Mouse (Mus musculus) urinary bladder, postnatal 4 days (tissue): ENCODE results near the gene Ccdc24.
A peak's percentile ranks its signal among the peaks of the same experiment; 100 is the strongest.

Experiments
- DNase-seq, 2 experiments: peaks; one replicate each; pipeline ENCODE4 v3.0.0; 2021 to 2022; ENCODE audit warnings: low spot score in 2 of 2

Ccdc24 gene

DNA sequence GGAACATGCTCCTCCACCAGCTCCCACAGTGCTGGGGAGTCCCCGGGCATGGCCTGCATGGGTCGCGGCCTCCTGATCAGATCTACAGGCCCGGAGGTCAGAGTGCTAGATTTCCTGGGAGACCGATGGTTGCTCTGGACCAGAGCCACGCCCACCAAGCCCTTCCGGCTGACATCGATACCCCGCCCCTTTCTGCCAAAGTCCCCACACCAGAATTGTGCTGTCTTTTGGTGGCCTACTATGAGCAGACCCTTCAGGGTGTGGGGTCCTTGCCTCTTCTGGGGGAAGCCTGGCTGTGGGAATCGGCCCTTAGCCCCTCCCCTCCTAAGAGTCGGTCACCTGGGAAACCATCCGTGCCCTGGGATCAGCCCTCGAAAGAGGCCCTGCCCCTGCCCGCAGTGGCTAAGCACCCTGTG lies at the start of gene Ccdc24:
Ccdc24 (minus strand) TSS at position 87 of the 416 bp plus-strand sequence.
- no peak for DNase-seq

DNA sequence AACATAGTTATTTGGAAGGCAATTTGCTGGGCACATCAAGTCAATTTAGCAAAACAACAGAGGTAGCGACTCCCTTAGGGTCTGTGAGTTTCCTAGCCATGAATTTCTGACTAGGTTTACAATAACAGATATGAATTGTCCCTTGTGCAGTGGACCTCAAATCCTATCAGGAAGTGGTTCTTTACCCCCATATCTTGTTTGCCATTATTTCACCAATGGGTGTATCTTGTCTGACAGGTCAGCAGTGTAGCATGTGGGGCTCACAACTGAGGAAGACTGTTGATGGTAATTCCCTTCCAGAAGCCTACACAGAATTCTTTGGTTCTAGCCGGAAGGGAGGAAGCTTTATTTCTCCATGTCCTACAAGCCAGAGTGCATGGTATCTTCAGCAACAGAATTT lies 49.0 kb upstream of the Ccdc24 start:
- no peak for DNase-seq

- no peak for DNase-seq
Observed at GRCm38 (mm10) chr4:117918762-117919161, 46.4 kb upstream of the Ccdc24 start.

GRCm38 (mm10) chr4:117918261-117918660 lies 45.9 kb upstream of the Ccdc24 start:
- no peak for DNase-seq

GRCm38 (mm10) chr4:117917847-117918246 lies 45.5 kb upstream of the Ccdc24 start:
- DNase-seq = no peak

DNA sequence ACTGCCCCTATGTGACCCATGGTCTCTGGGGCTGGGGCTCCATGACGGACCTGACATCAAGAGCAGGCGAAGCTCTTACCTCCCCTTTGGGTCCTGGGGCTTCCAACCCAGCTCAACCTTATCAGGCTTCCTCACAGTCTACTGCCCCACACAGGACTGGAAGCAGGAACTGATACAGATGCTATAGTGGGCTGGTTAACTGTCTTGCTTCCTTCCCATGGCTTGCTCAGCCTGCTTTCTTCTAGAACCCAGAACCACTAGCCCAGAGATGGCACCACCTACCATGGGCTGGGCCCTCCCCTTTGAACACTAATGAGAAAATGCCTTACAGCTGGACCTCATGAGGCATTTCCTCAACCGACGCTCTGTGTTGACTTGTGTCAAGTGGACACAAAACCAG lies 45.0 kb upstream of the Ccdc24 start:
- DNase-seq = no peak

- DNase-seq = no peak
Observed at GRCm38 (mm10) chr4:117916386-117916785, 44.0 kb upstream of the Ccdc24 start.

- DNase-seq = no peak
Observed at GRCm38 (mm10) chr4:117915489-117916105, 43.2 kb upstream of the Ccdc24 start.

GRCm38 (mm10) chr4:117914591-117915442 lies 42.5 kb upstream of the Ccdc24 start, which contains the start of gene Ipo13:
Gene Ipo13, minus strand, starts transcription at chr4:117914999.
- DNase-seq = peak; percentile 86 to 88

DNA sequence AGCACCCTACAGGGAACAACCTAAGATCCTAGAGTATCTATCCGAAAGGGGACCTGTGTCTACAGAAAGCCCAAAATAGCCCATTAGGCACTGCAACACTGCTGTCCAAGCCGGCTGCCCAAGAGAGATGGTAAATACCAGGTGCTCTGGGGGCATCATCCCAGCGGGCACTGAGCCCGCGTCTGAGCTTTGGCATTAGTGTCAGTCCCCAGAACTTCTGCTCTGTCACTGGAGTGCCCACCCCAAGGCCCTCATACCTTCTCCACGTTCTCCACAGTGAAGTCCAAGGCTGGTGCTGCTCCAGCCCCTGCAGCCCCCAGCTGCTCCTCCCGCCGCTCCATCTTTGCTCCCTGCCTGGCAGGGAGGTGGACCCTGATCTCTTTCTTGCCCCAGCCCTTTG lies 41.7 kb upstream of the Ccdc24 start:
- DNase-seq = no peak

- DNase-seq = no peak
Observed at GRCm38 (mm10) chr4:117913421-117913820, 41.1 kb upstream of the Ccdc24 start.

DNA sequence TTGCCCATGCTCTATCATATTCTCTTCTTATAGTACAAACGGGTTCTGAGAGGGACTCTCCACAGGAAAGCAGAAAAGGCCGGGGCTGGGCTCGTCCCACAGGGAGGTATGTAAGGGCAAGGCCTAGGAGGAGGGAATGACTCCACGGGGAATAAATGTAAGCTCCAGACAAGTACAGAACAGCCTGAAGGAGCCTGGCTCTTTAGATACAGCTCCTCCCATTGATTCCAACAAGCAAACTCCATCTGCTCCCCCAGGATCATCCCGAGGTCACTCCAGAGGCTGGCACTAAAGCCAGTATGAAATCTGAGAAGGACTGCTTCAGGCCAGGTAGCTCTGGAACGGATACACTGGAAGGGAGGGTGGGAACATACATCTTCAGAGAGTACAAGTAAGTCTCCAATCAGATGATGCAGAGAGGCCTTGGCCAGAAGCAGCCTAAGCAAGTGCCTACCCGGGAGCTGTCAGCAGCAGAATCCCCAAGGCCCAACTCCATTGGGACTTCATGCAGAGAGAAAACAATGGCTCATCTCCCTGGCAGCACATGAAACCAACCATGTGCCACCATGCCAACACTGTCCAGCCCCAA lies 40.4 kb upstream of the Ccdc24 start:
- no peak for DNase-seq

- DNase-seq = no peak
Observed at GRCm38 (mm10) chr4:117912131-117912561, 39.8 kb upstream of the Ccdc24 start.

GRCm38 (mm10) chr4:117908834-117909453 lies 36.6 kb upstream of the Ccdc24 start:
- DNase-seq = no peak

- DNase-seq = no peak
Observed at GRCm38 (mm10) chr4:117906196-117906595, 33.8 kb upstream of the Ccdc24 start.

DNA sequence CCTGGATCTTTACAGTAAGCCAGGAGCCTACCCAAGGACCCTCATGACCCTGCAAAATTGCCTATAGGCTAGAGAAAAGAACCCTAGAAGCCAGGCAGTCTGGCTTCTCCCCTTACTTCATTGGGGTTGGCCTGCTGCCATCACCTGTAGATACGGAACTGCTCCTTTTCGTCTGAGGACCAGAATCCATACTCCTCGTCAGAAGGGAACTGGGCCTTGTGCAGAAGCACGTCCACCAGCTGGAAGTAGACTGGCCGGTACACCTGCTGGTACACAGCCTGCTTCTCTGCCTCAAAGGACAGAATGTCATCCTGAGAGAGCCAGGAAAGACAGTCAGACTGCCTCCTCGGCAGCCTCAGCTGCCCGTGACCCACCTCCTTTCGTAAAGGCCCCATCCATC lies 32.4 kb upstream of the Ccdc24 start:
- DNase-seq = no peak

DNA sequence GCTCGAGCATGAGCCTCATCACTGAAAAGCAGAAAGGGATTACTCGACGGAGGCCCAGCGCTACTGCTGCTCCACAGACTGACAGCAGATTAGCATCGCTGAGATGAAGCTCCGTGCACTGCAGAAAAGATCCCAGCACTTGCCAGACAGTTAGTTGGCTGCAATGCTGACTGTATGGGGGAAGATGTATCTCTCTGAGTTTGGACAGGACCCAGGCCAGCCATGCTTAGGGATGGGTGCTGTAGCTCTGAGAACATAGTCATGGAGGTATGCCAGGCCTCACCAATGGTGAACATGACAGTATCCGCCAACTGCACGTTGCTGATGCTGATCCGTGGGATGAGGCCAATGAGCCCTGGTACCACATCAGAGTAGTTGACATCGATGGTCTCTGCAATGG lies 31.7 kb upstream of the Ccdc24 start:
- no peak for DNase-seq

DNA sequence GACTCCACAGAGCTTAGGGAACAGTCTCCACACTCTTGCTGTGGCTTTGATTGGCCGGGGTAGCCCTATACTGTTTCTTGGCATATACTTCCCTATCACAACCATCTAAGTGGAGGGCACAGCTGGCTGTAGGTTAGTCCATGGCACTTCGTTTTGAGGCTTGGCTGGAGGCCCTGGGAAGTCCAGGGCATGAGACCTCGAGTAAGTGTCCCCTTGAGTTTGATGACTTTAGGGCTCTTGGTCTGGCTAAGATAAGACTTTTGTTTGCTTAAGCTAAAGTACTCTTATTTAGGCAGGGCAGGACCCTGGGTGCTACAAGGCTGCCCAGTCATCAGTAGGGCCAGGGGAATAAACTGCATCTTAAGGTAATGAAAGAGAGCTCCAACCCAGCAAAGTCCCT lies 25.8 kb upstream of the Ccdc24 start:
- DNase-seq = no peak

DNA sequence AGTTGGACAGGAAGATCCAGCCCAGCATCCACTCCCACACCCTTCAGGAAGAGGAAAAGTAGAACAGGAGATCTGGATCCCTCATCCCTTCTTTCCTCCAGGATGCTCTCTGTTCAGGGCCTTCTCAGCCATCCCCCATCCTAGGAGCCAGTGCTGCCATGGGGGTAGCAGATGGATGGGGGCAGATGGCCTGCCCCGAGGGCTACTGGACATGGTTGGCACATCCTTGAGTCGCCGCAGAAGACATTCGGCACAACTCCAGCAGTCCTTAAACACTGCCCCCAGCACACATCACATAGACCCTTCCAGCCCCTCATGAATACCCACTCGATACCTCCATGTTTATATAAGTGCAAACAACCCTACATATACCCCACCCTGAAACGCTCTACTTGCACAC lies 23.7 kb upstream of the Ccdc24 start:
- DNase-seq = no peak

DNA sequence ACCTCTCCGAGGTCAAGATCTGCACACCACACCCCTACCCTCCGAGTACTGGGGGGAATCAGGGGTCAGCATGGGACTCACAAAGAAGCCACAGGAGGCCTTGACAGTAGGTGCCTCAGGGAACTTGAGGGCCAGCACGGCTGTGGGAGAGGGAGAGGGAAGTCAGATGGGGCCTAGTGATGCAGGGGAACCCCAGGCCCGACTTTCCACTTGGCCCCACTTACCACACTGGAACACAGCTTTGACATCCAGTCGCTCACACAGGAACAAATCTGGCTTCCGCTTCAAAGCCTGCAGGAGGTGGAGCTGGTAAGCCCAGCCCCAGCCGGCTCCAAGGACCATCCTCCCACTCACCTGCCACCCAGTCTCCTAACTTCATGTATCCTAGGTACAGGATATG lies 23.0 kb upstream of the Ccdc24 start:
- no peak for DNase-seq

GRCm38 (mm10) chr4:117894601-117895000 lies 22.2 kb upstream of the Ccdc24 start:
- no peak for DNase-seq

- no peak for DNase-seq
Observed at GRCm38 (mm10) chr4:117893376-117893775, 21.0 kb upstream of the Ccdc24 start.
